Mouse (Mus musculus) forebrain, embryonic 15.5 days (tissue): Measurements from ENCODE around the gene Ddc. TPM values are rescaled to one million over a fixed set of nuclear protein-coding genes. Genes with fewer than 3 reads are reported as not detected.

Source experiments
- ATAC-seq: fragments of 200-750 bp; cut with Nextera tagmentation; replicated peaks from 2 replicates; pipeline ENCODE4 v1.8.0; 2017; ENCODE audit warnings: mild to moderate bottlenecking, moderate TSS enrichment, moderate library complexity
- H3K27ac ChIP-seq: fragments of 300-500 bp; sonication (generic); replicated peaks from 2 replicates; pipeline ENCODE4 v1.5.1; 2015; ENCODE audit warnings: mild to moderate bottlenecking, inconsistent platforms
- H3K27me3 ChIP-seq: fragments of 300-500 bp; sonication (generic); 2 replicates; pipeline ENCODE4 v1.6.1; 2015; ENCODE audit warnings: inconsistent platforms
- H3K36me3 ChIP-seq: fragments of 300-500 bp; sonication (generic); 2 replicates; pipeline ENCODE4 v1.6.1; 2015; ENCODE audit warnings: mild to moderate bottlenecking, inconsistent platforms
- H3K4me1 ChIP-seq: fragments of 300-500 bp; sonication (generic); 2 replicates; pipeline ENCODE4 v1.6.1; 2015; ENCODE audit warnings: inconsistent platforms
- H3K4me2 ChIP-seq: fragments of 300-500 bp; sonication (generic); replicated peaks from 2 replicates; pipeline ENCODE4 v1.6.1; 2015; ENCODE audit warnings: mild to moderate bottlenecking, inconsistent platforms
- H3K4me3 ChIP-seq: fragments of 300-500 bp; sonication (generic); 2 replicates; pipeline ENCODE4 v1.5.1; 2015; ENCODE audit warnings: mild to moderate bottlenecking, inconsistent platforms
- H3K9ac ChIP-seq: fragments of 300-500 bp; sonication (generic); replicated peaks from 2 replicates; pipeline ENCODE4 v1.6.1; 2015; ENCODE audit warnings: mild to moderate bottlenecking, inconsistent platforms
- H3K9me3 ChIP-seq: fragments of 300-500 bp; sonication (generic); 2 replicates; pipeline ENCODE4 v1.6.1; 2016; ENCODE audit warnings: inconsistent platforms
- WGBS: fragments of 180-500 bp; shearing (Covaris S2); methylation state at CpG from one replicate; pipeline ENCODE4 v1.1.7; 2015; ENCODE audit warnings: mixed read lengths; 5-methylcytosine and 5-hydroxymethylcytosine counted together
- polyA plus RNA-seq: library from polyadenylated mRNA; unstranded; fragments of >200 nt; fragmentation: Nextera tagmentation; extraction: Ambion mirVana; gene quantifications from 2 replicates; pipeline ENCODE4 v1.2.1, GENCODE M21; 2015

Gene Ddc
- polyA plus RNA-seq, 1 experiment from 2014 or later = 6.9 TPM

GRCm38 (mm10) chr11:11881026-11881782 is 16.7 kb downstream of the Ddc start:
- WGBS = 32% methylated on average over 13 of the region's 13 CpGs
- no peaks in the 10 kb centered on the region for H3K27me3 ChIP-seq
- H3K27ac ChIP-seq = no peak overlapping the region
- H3K9ac ChIP-seq = no peak overlapping the region
- no peaks in the 10 kb centered on the region for H3K9me3 ChIP-seq
- no peak overlapping the region for H3K4me3 ChIP-seq
- no peaks in the 10 kb centered on the region for H3K36me3 ChIP-seq
- no peak overlapping the region for H3K4me2 ChIP-seq
- peaks cover 6% of the 10 kb centered on the region; the same call in 1 of the 2 replicates for H3K4me1 ChIP-seq
- ATAC-seq = no peak

- 90% methylated on average over 7 of the region's 7 CpGs for WGBS
- H3K9ac ChIP-seq = no peak overlapping the region
- ATAC-seq = no peak
Measured at GRCm38 (mm10) chr11:11880351-11880750, 17.6 kb downstream of the Ddc start.

GRCm38 (mm10) chr11:11879699-11880002 is 18.3 kb downstream of the Ddc start:
- H3K27ac ChIP-seq = no peak overlapping the region
- peaks cover 6% of the 10 kb centered on the region; the same call in 1 of the 2 replicates for H3K4me1 ChIP-seq
- 0 out of 2 replicates have a peak, but pooled peaks have one; percentile 16 for ATAC-seq
- H3K4me3 ChIP-seq = no peak overlapping the region
- no peaks in the 10 kb centered on the region for H3K9me3 ChIP-seq
- no peaks in the 10 kb centered on the region for H3K27me3 ChIP-seq
- 66% methylated on average over 4 of the region's 4 CpGs for WGBS
- H3K9ac ChIP-seq = no peak overlapping the region
- no peaks in the 10 kb centered on the region for H3K36me3 ChIP-seq
- no peak overlapping the region for H3K4me2 ChIP-seq

More at GRCm38 (mm10) chr11:11880351-11880750, 17.6 kb downstream of the Ddc start:
- Histone ChIP-seq H3K4me3 (no peak overlapping the region), H3K27me3 (no peaks in the 10 kb centered on the region), H3K9me3 (no peaks in the 10 kb centered on the region), H3K4me1 (peaks cover 6% of the 10 kb centered on the region; the same call in 1 of the 2 replicates), H3K27ac (no peak overlapping the region), H3K36me3 (no peaks in the 10 kb centered on the region), H3K4me2 (no peak overlapping the region)

- WGBS = 53% methylated on average over 10 of the region's 10 CpGs
- Histone ChIP-seq H3K4me1 (peaks cover 6% of the 10 kb centered on the region; the same call in 1 of the 2 replicates), H3K27ac (no peak overlapping the region), H3K4me2 (no peak overlapping the region), H3K9ac (no peak overlapping the region), H3K9me3 (no peaks in the 10 kb centered on the region), H3K4me3 (no peak overlapping the region), H3K27me3 (no peaks in the 10 kb centered on the region), H3K36me3 (no peaks in the 10 kb centered on the region)
- ATAC-seq = 0 out of 2 replicates have a peak, but pooled peaks have one; percentile 16
Measured at GRCm38 (mm10) chr11:11878981-11879698, 18.8 kb downstream of the Ddc start.

- 17% methylated on average over 9 of the region's 11 CpGs for WGBS
- Histone ChIP-seq H3K27me3 (no peaks in the 10 kb centered on the region), H3K4me3 (no peak overlapping the region), H3K4me2 (no peak overlapping the region), H3K9me3 (no peaks in the 10 kb centered on the region), H3K4me1 (peaks cover 10% of the 10 kb centered on the region), H3K9ac (no peak overlapping the region), H3K36me3 (no peaks in the 10 kb centered on the region), H3K27ac (no peak overlapping the region)
- peak; percentile 21; the same call in 1 of the 2 replicates for ATAC-seq
Measured at GRCm38 (mm10) chr11:11878278-11878980, 19.5 kb downstream of the Ddc start.

- Histone ChIP-seq H3K9me3 (no peaks in the 10 kb centered on the region), H3K4me3 (no peak overlapping the region), H3K4me1 (peaks cover 14% of the 10 kb centered on the region), H3K27me3 (no peaks in the 10 kb centered on the region), H3K9ac (no peak overlapping the region), H3K27ac (no peak overlapping the region), H3K36me3 (no peaks in the 10 kb centered on the region), H3K4me2 (no peak overlapping the region)
- 49% methylated on average over 4 of the region's 4 CpGs for WGBS
- no peak for ATAC-seq
Measured at GRCm38 (mm10) chr11:11877891-11878277, 20.1 kb downstream of the Ddc start.

- no peak overlapping the region for H3K9ac ChIP-seq
- peaks cover 25% of the 10 kb centered on the region for H3K4me1 ChIP-seq
- H3K27ac ChIP-seq = no peak overlapping the region
- no peak overlapping the region for H3K4me2 ChIP-seq
- WGBS = 93% methylated on average over 3 of the region's 3 CpGs
- H3K4me3 ChIP-seq = no peak overlapping the region
- H3K36me3 ChIP-seq = no peaks in the 10 kb centered on the region
- no peak for ATAC-seq
- H3K27me3 ChIP-seq = no peaks in the 10 kb centered on the region
- H3K9me3 ChIP-seq = no peaks in the 10 kb centered on the region
Measured at GRCm38 (mm10) chr11:11876366-11876765, 21.6 kb downstream of the Ddc start.

GRCm38 (mm10) chr11:11875230-11875629 is 22.7 kb downstream of the Ddc start:
- Histone ChIP-seq H3K4me3 (no peak overlapping the region), H3K9ac (no peak overlapping the region), H3K27ac (no peak overlapping the region), H3K27me3 (no peaks in the 10 kb centered on the region), H3K9me3 (no peaks in the 10 kb centered on the region), H3K36me3 (no peaks in the 10 kb centered on the region), H3K4me1 (peaks cover 28% of the 10 kb centered on the region), H3K4me2 (no peak overlapping the region)
- 91% methylated on average over 2 of the region's 2 CpGs for WGBS
- no peak for ATAC-seq

- H3K4me3 ChIP-seq = no peak overlapping the region
- H3K4me2 ChIP-seq = no peak overlapping the region
- no peaks in the 10 kb centered on the region for H3K36me3 ChIP-seq
- no peaks in the 10 kb centered on the region for H3K9me3 ChIP-seq
- 0 out of 2 replicates have a peak, but pooled peaks have one; percentile 40 for ATAC-seq
- 41% methylated on average over 20 of the region's 20 CpGs for WGBS
- no peaks in the 10 kb centered on the region for H3K27me3 ChIP-seq
- H3K9ac ChIP-seq = no peak overlapping the region
- no peak overlapping the region for H3K27ac ChIP-seq
- H3K4me1 ChIP-seq = peaks cover 24% of the 10 kb centered on the region
Measured at GRCm38 (mm10) chr11:11873023-11873908, 24.7 kb downstream of the Ddc start.

GRCm38 (mm10) chr11:11872140-11872795 is 25.7 kb downstream of the Ddc start:
- 43% methylated on average over 3 of the region's 3 CpGs for WGBS

GRCm38 (mm10) chr11:11871197-11871813 is 26.6 kb downstream of the Ddc start:
- WGBS = 52% methylated on average over 5 of the region's 5 CpGs

More at GRCm38 (mm10) chr11:11872140-11872795, 25.7 kb downstream of the Ddc start:
- Histone ChIP-seq H3K4me3 (no peak overlapping the region), H3K27ac (no peak overlapping the region), H3K9me3 (no peaks in the 10 kb centered on the region), H3K4me2 (no peak overlapping the region), H3K4me1 (peaks cover 32% of the 10 kb centered on the region), H3K27me3 (no peaks in the 10 kb centered on the region), H3K36me3 (no peaks in the 10 kb centered on the region), H3K9ac (no peak overlapping the region)
- ATAC-seq = no peak

More at GRCm38 (mm10) chr11:11871197-11871813, 26.6 kb downstream of the Ddc start:
- Histone ChIP-seq H3K4me1 (peaks cover 33% of the 10 kb centered on the region), H3K9me3 (no peaks in the 10 kb centered on the region), H3K4me2 (no peak overlapping the region), H3K9ac (no peak overlapping the region), H3K36me3 (no peaks in the 10 kb centered on the region), H3K27ac (no peak overlapping the region), H3K4me3 (no peak overlapping the region), H3K27me3 (no peaks in the 10 kb centered on the region)
- ATAC-seq = no peak
